Mouse (Mus musculus): Measurements from ENCODE around the gene Xlr4b.
"Not testable (repeated sequence)": the region's sequence is repeated elsewhere in the genome, so short reads cannot be mapped to it uniquely, and the experiment has no call there.

GRCm38 (mm10) chrX:73242821-73243325 is 28.7 kb downstream of the Xlr4b start, which contains the start of gene Xlr4c:
- TF ChIP-seq CTCF, EP300 (IDR thresholded peaks at IDR 0.05; ENCODE audit: low read depth): not testable (repeated sequence)

All from liver, embryonic 14.5 days (tissue).